Mouse (Mus musculus): ENCODE measurements at regions not wholly inside any gene's neighbourhood (a gene's known extent, or its start where the extent isn't known, plus 50 kb on each side); places are given as distances from the start of the nearest gene placed in this dataset.
"Not testable (repeated sequence)": the region's sequence is repeated elsewhere in the genome, so short reads cannot be mapped to it uniquely, and the experiment has no call there.

DNA sequence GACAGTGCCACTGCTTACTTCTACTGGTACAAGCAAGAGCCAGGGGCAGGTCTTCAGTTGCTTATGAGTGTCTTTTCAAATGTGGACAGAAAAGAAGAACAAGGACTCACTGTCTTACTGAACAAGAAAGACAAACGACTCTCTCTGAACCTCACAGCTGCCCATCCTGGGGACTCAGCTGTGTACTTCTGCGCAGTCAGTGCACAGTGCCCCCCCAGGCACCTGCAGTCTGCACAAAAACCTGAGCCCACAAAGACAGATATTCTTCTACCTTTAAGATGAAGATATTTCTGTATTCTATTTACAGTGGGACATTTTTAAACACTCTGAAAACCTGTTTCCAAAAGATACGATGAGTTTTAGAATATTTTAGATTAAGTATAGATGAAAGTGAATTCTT lies 476.5 kb downstream of the Dad1 start:
- Histone ChIP-seq H3K4me1 (no peaks in the 10 kb centered on the region), H3K4me3 (replicated peaks) (no peak overlapping the region), H3K9me3 (replicated peaks) (no peaks in the 10 kb centered on the region), H3K27me3 (replicated peaks) (no peaks in the 10 kb centered on the region), H3K36me3 (no peaks in the 10 kb centered on the region), H3K27ac (replicated peaks) (no peak overlapping the region), H3K4me2 (no peak overlapping the region), H3K9ac (replicated peaks) (no peak overlapping the region)
- 84% methylated on average over 3 of the region's 3 CpGs for WGBS
- no peak for ATAC-seq (ENCODE audit: low FRiP score)

DNA sequence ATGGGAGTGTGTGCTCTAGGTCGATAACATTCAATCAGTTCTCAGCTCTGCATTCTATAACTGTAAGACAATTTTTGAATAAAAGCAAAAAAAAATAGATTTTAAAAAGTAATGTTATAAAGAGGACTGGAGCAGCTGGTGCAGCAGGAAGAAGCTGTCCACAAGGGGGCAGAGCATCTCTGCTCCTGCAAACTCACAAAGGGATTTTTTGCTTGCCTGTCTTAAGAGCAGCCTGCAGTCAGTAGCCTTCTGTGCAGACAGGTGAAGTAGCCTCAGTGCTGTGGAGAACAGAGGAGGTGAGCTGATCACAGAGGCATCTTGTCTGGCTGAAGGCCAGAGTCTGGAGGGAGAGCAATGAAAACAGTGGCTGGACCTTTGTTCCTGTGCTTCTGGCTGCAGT lies 477.2 kb downstream of the Dad1 start:
- H3K36me3 ChIP-seq; H3K9me3 ChIP-seq (replicated peaks); H3K9ac ChIP-seq (replicated peaks); H3K27me3 ChIP-seq (replicated peaks); H3K27ac ChIP-seq (replicated peaks); H3K4me1 ChIP-seq; H3K4me3 ChIP-seq (replicated peaks); H3K4me2 ChIP-seq: not testable (repeated sequence)
- peak; percentile 65; the same call in 1 of the 2 replicates for ATAC-seq (ENCODE audit: low FRiP score)
- 71% methylated on average over 1 of the region's 1 CpGs for WGBS

DNA sequence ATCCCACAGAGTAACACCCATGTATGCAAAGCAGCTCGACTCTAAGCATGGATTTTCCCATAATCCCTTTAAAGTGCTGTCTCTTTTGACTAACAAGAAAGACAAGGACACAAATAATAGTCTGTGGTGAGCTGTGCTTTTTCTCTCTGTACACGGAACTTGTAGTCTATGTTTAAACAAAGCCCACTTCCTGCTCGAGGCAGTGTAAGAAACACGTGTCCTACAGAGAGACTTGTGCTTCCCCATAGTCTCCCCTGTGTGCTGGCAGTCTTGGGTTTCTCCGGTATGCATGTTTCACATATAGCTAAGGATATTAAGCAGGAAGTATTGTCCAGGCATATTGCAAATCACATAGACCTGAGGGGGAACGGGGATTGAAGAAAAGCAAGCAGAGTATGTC lies 487.4 kb downstream of the Dad1 start:
- not testable (repeated sequence) for H3K36me3 ChIP-seq; H3K27ac ChIP-seq (replicated peaks); ATAC-seq (ENCODE audit: low FRiP score); H3K27me3 ChIP-seq (replicated peaks); H3K9me3 ChIP-seq (replicated peaks); H3K4me1 ChIP-seq; H3K4me3 ChIP-seq (replicated peaks); H3K4me2 ChIP-seq; H3K9ac ChIP-seq (replicated peaks)
- 84% methylated on average over 6 of the region's 6 CpGs for WGBS

DNA sequence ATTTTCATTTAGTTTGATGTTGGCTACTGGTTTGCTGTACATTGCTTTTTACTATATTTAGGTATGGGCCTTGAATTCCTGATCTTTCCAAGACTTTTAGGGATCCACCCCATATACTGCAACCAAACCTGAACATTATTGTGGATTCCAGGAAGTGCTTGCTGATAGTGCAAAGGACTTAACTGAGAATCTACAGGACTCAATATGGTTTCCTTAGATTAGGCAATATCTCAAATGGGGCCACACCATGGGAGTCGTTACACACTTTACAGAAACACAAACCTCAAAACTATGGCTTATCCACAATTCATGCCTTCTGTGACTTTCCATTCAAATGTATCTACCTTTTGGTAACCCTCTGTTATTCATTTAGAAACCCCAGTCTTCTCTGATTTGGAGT lies 488.0 kb downstream of the Dad1 start:
- not testable (repeated sequence) for ATAC-seq (ENCODE audit: low FRiP score); H3K27me3 ChIP-seq (replicated peaks); H3K9ac ChIP-seq (replicated peaks); H3K36me3 ChIP-seq; H3K9me3 ChIP-seq (replicated peaks); H3K4me1 ChIP-seq; H3K4me3 ChIP-seq (replicated peaks); H3K4me2 ChIP-seq; H3K27ac ChIP-seq (replicated peaks)
- 97% methylated on average over 1 of the region's 1 CpGs for WGBS

DNA sequence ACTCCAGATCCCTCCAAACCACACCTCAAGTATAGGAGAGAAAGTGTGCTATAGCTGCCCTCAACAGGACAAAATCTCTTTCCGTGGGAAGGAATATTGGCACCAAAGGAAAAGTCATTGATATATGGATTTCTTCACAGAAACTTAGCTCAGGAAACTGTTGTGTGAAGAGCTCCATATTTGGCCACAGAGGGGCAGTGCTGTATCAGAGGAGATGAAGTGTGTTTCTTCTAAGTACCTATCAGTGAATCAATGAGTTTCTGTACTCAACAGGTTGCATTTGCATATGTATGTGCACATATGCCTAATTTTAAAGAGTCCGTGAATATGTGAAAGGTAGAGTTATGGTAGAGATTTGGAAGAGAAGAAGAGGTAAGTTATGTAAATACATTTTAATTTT lies 493.3 kb downstream of the Dad1 start:
- not testable (repeated sequence) for H3K36me3 ChIP-seq; H3K4me2 ChIP-seq; H3K4me3 ChIP-seq (replicated peaks); H3K9ac ChIP-seq (replicated peaks); H3K27ac ChIP-seq (replicated peaks); ATAC-seq (ENCODE audit: low FRiP score); H3K4me1 ChIP-seq; H3K9me3 ChIP-seq (replicated peaks); H3K27me3 ChIP-seq (replicated peaks)
- 75% methylated on average over 2 of the region's 2 CpGs for WGBS

DNA sequence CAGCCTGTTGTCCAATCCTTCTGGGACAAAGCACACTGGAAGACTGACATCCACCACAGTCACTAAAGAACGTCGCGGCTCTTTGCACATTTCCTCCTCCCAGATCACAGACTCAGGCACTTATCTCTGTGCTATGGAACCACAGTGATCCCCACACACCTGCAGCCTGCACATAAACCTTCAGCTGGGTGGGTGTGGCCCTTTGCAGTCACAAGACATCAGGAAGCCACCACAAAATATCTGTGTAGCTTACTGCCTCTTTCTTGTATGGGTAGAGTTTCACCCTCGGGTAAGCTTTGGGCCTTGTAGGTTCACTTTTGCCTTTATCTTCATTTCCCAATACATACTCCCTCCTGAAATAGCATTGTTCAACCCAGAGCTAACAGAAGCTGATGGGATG lies 496.1 kb downstream of the Dad1 start:
- not testable (repeated sequence) for H3K27ac ChIP-seq (replicated peaks); H3K9me3 ChIP-seq (replicated peaks); H3K4me2 ChIP-seq; H3K4me1 ChIP-seq; H3K9ac ChIP-seq (replicated peaks); H3K4me3 ChIP-seq (replicated peaks); H3K36me3 ChIP-seq; H3K27me3 ChIP-seq (replicated peaks); ATAC-seq (ENCODE audit: low FRiP score)
- WGBS: 72% methylated on average over 4 of the region's 4 CpGs

DNA sequence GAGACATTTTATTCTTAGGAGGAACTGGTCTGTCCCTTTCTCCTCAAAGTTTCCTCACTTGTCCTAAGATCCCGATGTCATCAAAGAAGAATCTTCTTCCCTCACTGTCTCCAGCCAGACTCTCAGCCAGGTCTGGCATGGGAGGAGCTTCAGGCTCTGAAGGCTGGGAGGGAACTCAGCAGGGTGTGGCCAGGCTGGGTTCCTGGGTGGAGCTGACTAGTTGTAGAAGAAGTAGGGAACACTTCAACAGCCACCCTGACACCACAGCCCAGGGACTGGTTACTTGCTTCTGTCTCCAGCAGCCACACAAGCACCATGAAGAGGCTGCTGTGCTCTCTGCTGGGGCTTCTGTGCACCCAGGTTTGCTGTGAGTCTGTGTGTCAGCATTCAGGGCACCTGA lies 496.8 kb downstream of the Dad1 start:
- not testable (repeated sequence) for H3K4me1 ChIP-seq; H3K36me3 ChIP-seq; ATAC-seq (ENCODE audit: low FRiP score); H3K9me3 ChIP-seq (replicated peaks); H3K27me3 ChIP-seq (replicated peaks); H3K4me3 ChIP-seq (replicated peaks); H3K9ac ChIP-seq (replicated peaks); H3K4me2 ChIP-seq; H3K27ac ChIP-seq (replicated peaks)
- whole genome bisulfite sequencing: no CpG with 5 or more reads among the region's 1 CpGs

DNA sequence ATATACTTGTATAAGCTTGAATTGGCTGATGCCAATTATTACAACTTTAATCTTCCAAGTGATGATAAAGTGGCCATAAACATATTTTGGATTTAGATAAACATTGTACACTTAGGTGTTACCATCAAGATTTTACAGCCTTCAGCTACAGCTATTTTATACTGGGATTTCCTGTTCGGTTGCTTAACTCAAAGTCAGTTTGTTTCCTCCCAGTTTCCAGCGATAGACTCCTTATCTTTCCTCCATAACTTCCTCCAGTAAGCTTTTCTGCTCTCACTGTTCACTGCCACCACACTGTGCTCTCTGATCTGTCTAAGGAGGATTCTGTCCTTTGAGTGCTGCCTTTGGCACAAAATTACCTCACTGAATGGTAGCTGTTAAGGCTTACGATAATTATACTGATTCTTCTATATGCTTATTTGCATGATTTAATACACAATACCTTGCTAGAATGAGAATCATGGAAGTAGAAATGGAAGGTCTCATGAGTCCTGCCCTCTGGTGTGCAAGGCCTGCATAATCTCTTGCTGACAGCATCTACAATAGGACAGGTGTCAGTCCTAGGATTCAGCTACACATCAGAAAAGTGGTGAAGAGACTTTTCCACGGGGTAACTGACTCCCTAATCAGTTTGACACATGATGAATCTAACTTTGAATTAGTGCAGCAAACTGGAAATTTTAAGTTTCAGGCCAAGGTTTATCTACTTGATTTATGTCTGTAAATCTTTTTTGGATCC lies 503.0 kb downstream of the Dad1 start:
- Histone ChIP-seq H3K36me3 (no peaks in the 10 kb centered on the region), H3K4me2 (no peak overlapping the region), H3K27ac (replicated peaks) (no peak overlapping the region), H3K4me1 (no peaks in the 10 kb centered on the region), H3K27me3 (replicated peaks) (no peaks in the 10 kb centered on the region), H3K9ac (replicated peaks) (no peak overlapping the region), H3K9me3 (replicated peaks) (no peaks in the 10 kb centered on the region), H3K4me3 (replicated peaks) (no peak overlapping the region)
- WGBS: 70% methylated on average over 4 of the region's 4 CpGs
- no peak for ATAC-seq (ENCODE audit: low FRiP score)

DNA sequence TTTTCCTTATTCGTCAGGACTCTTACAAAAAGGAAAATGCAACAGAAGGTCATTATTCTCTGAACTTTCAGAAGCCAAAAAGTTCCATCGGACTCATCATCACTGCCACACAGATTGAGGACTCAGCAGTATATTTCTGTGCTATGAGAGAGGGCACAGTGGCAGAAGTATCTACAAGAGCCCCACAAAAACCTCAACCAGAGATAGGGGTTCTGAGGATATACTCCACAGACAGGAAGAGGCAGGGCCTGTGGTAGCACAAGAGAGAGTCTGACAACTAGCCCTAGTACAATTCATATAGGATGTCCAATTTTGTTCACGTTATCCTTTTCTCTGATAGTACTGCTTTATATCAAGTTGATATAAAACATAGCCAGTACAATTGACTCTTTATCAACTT lies 510.4 kb downstream of the Dad1 start:
- 91% methylated on average over 3 of the region's 3 CpGs for WGBS
- not testable (repeated sequence) for H3K4me1 ChIP-seq; ATAC-seq (ENCODE audit: low FRiP score)

DNA sequence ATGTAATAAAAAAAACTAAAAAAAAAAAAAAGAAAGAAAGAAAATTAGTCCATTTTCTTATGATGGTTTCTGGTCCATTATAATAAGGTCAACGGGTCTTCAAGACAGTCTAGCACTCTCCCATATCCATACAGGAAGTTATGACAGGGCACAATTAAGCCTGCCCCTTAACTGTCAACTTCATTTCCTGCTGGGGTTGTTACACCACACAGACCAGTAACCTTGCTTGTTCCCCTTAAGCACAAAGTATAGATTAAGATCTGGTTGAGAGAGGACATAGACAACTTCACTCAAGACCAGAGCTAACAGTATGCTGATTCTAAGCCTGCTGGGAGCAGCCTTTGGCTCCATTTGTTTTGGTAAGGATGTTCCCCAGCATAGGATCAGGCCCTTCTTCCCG lies 511.0 kb downstream of the Dad1 start:
- H3K27me3 ChIP-seq (replicated peaks); H3K4me1 ChIP-seq; H3K27ac ChIP-seq (replicated peaks); H3K4me2 ChIP-seq; ATAC-seq (ENCODE audit: low FRiP score); H3K36me3 ChIP-seq; H3K9ac ChIP-seq (replicated peaks); H3K9me3 ChIP-seq (replicated peaks); H3K4me3 ChIP-seq (replicated peaks): not testable (repeated sequence)
- WGBS: 81% methylated on average over 2 of the region's 2 CpGs

More for the DNA sequence above, 510.4 kb downstream of the Dad1 start:
- not testable (repeated sequence) for H3K9me3 ChIP-seq (replicated peaks); H3K27me3 ChIP-seq (replicated peaks); H3K4me3 ChIP-seq (replicated peaks); H3K4me2 ChIP-seq; H3K27ac ChIP-seq (replicated peaks); H3K9ac ChIP-seq (replicated peaks); H3K36me3 ChIP-seq

DNA sequence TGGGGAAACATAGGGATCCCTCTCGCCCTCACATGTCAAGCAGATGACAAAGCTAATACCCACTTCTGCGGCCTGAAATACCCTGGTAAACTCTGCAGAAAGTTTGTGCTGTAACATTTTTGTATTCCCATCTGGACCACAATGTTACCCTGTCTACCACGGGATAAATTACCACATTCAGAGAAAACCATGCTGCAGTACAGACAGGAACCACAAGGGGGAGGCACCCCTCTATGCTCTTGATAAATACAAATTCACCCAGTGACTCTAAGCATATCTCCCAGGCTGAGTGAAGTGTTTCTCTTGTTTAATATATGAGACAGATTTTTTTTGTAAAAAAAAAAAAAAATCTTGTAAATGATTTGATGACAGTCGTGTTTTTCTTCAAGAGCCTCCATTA lies 512.7 kb downstream of the Dad1 start:
- not testable (repeated sequence) for H3K27me3 ChIP-seq (replicated peaks); H3K4me2 ChIP-seq; H3K4me3 ChIP-seq (replicated peaks); H3K27ac ChIP-seq (replicated peaks); H3K4me1 ChIP-seq; H3K36me3 ChIP-seq; ATAC-seq (ENCODE audit: low FRiP score); H3K9ac ChIP-seq (replicated peaks); H3K9me3 ChIP-seq (replicated peaks)
- WGBS: 57% methylated on average over 4 of the region's 4 CpGs

DNA sequence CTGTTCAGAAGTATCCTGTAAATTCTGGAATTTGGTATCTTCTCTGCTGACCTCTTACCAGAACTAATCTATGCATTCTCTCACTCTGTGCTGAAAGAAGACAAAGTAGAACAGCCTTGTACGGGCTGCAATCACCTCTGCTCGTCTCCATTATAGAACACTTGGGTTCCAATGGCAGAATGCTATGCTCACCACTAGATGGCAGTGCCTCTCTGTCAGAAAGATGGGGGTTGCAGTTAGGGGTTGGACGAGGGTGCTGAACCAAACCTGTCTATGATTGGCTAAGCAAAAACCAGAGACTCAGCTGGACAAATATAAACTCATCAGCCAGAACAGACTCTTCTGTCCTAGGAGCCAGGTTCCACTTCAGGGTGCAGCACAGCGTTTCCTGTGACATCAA lies 515.9 kb downstream of the Dad1 start:
- H3K27me3 ChIP-seq (replicated peaks); H3K27ac ChIP-seq (replicated peaks); H3K4me3 ChIP-seq (replicated peaks); H3K4me2 ChIP-seq; H3K36me3 ChIP-seq; ATAC-seq (ENCODE audit: low FRiP score); H3K9ac ChIP-seq (replicated peaks); H3K9me3 ChIP-seq (replicated peaks); H3K4me1 ChIP-seq: not testable (repeated sequence)
- WGBS: 35% methylated on average over 4 of the region's 4 CpGs

DNA sequence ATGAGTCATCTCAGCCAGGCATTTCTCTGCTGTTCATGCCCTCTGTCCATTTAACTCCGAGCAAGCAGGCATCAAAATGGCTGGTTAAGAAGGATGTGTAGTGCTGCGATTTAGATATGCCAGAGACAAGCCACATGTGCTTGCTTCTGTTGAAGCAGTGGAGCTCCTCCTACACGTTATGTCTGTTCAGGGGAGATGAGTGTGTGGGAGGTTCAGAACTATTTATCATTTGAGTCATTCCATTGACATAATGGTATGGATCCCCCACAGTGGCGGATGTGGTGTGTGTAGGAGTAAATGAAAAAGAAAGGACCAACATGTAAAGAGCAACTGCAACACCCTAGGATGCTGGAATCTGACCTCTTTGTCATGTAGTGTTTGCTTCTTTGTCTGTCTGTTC lies 517.6 kb downstream of the Dad1 start:
- not testable (repeated sequence) for ATAC-seq (ENCODE audit: low FRiP score); H3K9me3 ChIP-seq (replicated peaks); H3K27ac ChIP-seq (replicated peaks); H3K4me1 ChIP-seq; H3K4me2 ChIP-seq; H3K36me3 ChIP-seq; H3K4me3 ChIP-seq (replicated peaks); H3K27me3 ChIP-seq (replicated peaks); H3K9ac ChIP-seq (replicated peaks)
- 63% methylated on average over 4 of the region's 4 CpGs for WGBS

Data from neural tube, embryonic 15.5 days (tissue).